Comparison of ENCODE assay signal across 14 mouse cellular contexts in the genomic region with DNA sequence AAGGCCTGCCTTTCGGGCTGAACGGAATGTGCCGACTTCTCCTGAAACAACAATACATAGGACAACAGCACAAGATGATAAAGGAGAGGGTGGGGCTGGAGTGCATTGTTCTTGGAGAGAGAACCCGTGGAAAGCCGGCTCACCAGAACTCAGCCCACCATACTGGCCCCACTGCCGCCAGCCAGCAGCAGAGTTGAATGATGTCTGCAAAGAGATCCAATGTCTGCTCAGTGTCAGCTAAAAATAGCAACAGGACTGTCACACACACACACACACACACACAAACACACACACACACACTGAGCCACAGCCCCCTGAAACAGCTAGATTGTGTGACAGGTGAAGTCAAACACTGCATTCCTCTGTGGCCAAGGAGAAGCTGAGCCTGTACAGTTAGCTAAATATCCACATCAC. TPM values are rescaled to one million over a fixed set of nuclear protein-coding genes. Genes with fewer than 3 reads are reported as not detected.
A peak's percentile ranks its signal among the peaks of the same experiment; 100 is the strongest.
DNase-seq lines count a peak whose midpoint lies in the region; ATAC-seq and TF ChIP-seq lines count a peak whose summit lies in the region.
"Had no signal": no experiment of that assay in that cellular context is flagged by ENCODE, and none has a peak within 500 bp of the region (broad histone marks: within the 10 kb centered on the region; RNA-seq: fewer than 3 reads in every experiment).

No protein-coding gene starts in this region.

- H3K9me3 ChIP-seq in kidney, embryonic 14.5 days (ENCODE audit: control insufficient read depth, low read length) = no peaks in the 10 kb centered on the region
- H3K9me3 ChIP-seq in ES-E14 (ENCODE audit: control insufficient read depth, insufficient read depth, low read depth, low read length) = no peaks in the 10 kb centered on the region
- no peaks in the 10 kb centered on the region for H3K9me3 ChIP-seq in embryonic facial prominence, embryonic 10.5 days
- no peaks in the 10 kb centered on the region for H3K9me3 ChIP-seq in intestine, embryonic 16.5 days (ENCODE audit: control insufficient read depth, low read length)
- H3K9me3 ChIP-seq: neural tube, embryonic 13.5 days had no signal

- no peak overlapping the region for H3K4me3 ChIP-seq in kidney, embryonic 14.5 days (ENCODE audit: low read length)
- H3K4me3 ChIP-seq in ES-E14 (ENCODE audit: insufficient read depth in 1 of 2, low read depth in 1 of 2, low read length in 2 of 2, poor library complexity in 1 of 2, severe bottlenecking in 1 of 2) = no peak overlapping the region
- no peak overlapping the region for H3K4me3 ChIP-seq in embryonic facial prominence, embryonic 10.5 days
- no peak overlapping the region for H3K4me3 ChIP-seq in intestine, embryonic 16.5 days (ENCODE audit: low read length)
- H3K4me3 ChIP-seq: neural tube, embryonic 13.5 days had no signal

- H3K27me3 ChIP-seq in kidney, embryonic 14.5 days (ENCODE audit: control insufficient read depth, insufficient read depth, low read length) = no peaks in the 10 kb centered on the region
- H3K27me3 ChIP-seq in embryonic facial prominence, embryonic 10.5 days (replicated peaks; ENCODE audit: low read depth, poor library complexity, severe bottlenecking) = no peaks in the 10 kb centered on the region
- H3K27me3 ChIP-seq in intestine, embryonic 16.5 days (replicated peaks; ENCODE audit: control insufficient read depth, insufficient read depth, low read length) = no peaks in the 10 kb centered on the region
- H3K27me3 ChIP-seq: neural tube, embryonic 13.5 days had no signal

- 19% methylated on average over 6 of the region's 6 CpGs for WGBS in kidney, embryonic 14.5 days
- WGBS in embryonic facial prominence, embryonic 10.5 days = 36% methylated on average over 6 of the region's 6 CpGs
- WGBS in intestine, embryonic 16.5 days = 7% methylated on average over 6 of the region's 6 CpGs

- in situ Hi-C loops in ES-E14 (cut with MboI; ENCODE audit: low sequenced_read_pairs in 2 of 2, unreplicated experiment in 2 of 2) = no loop called here

- H3K4me1 ChIP-seq in kidney, embryonic 14.5 days (ENCODE audit: control insufficient read depth, insufficient read depth, low read length) = no peaks in the 10 kb centered on the region
- H3K4me1 ChIP-seq in ES-E14 (ENCODE audit: control insufficient read depth in 2 of 2, insufficient read depth in 2 of 2, low read length in 2 of 2, poor library complexity in 1 of 2) = 0 out of 4 replicates have a peak, but pooled peaks cover 0 to 2% of the 10 kb centered on the region in 2 experiments
- no peaks in the 10 kb centered on the region for H3K4me1 ChIP-seq in embryonic facial prominence, embryonic 10.5 days
- H3K4me1 ChIP-seq in intestine, embryonic 16.5 days (ENCODE audit: control insufficient read depth, insufficient read depth, low read length) = peaks cover 15% of the 10 kb centered on the region

- H3K36me3 ChIP-seq in kidney, embryonic 14.5 days (ENCODE audit: control insufficient read depth, insufficient read depth, low read length) = no peaks in the 10 kb centered on the region
- H3K36me3 ChIP-seq in ES-E14 (ENCODE audit: control insufficient read depth, insufficient read depth, low read length, poor library complexity, severe bottlenecking) = no peaks in the 10 kb centered on the region
- no peaks in the 10 kb centered on the region for H3K36me3 ChIP-seq in embryonic facial prominence, embryonic 10.5 days (replicated peaks)
- H3K36me3 ChIP-seq in intestine, embryonic 16.5 days (ENCODE audit: control insufficient read depth, insufficient read depth, low read length) = no peaks in the 10 kb centered on the region
- H3K36me3 ChIP-seq: neural tube, embryonic 13.5 days had no signal

- peak; percentile 66; the same call in 1 of the 2 replicates for ATAC-seq in kidney, embryonic 14.5 days (ENCODE audit: low FRiP score, low TSS enrichment)
- peak; percentile 22; the same call in 1 of the 2 replicates for ATAC-seq in intestine, embryonic 16.5 days
- no peak for ATAC-seq in erythroid progenitor cell, adult 5-6 weeks (replicated peaks; ENCODE audit: low FRiP score, poor library complexity, severe bottlenecking)

- no peak overlapping the region for H3K27ac ChIP-seq in kidney, embryonic 14.5 days (ENCODE audit: low read depth, low read length)
- H3K27ac ChIP-seq in ES-E14 (ENCODE audit: insufficient read depth, low read depth, low read length, poor library complexity, severe bottlenecking) = peak overlapping the region; percentile 27; the same call in 1 of the 2 replicates
- no peak overlapping the region for H3K27ac ChIP-seq in embryonic facial prominence, embryonic 10.5 days (replicated peaks)
- H3K27ac ChIP-seq in intestine, embryonic 16.5 days (ENCODE audit: low read length) = peak overlapping the region; percentile 67; the same call in 1 of the 2 replicates
- H3K27ac ChIP-seq: macrophage; neural tube, embryonic 13.5 days had no signal

- H3K4me2 ChIP-seq in kidney, embryonic 14.5 days (replicated peaks; ENCODE audit: low read depth, low read length) = no peak overlapping the region
- no peak overlapping the region for H3K4me2 ChIP-seq in intestine, embryonic 16.5 days (ENCODE audit: low read depth, low read length)
- H3K4me2 ChIP-seq: neural tube, embryonic 13.5 days had no signal

- H3K9ac ChIP-seq in kidney, embryonic 14.5 days (ENCODE audit: low read depth, low read length) = no peak overlapping the region
- no peak overlapping the region for H3K9ac ChIP-seq in ES-E14 (ENCODE audit: insufficient read depth, low read depth, low read length, poor library complexity, severe bottlenecking)
- H3K9ac ChIP-seq in intestine, embryonic 16.5 days (ENCODE audit: low read depth, low read length) = no peak overlapping the region
- H3K9ac ChIP-seq: neural tube, embryonic 13.5 days had no signal

- no peak for DNase-seq in kidney, adult 11 months
- no peak for DNase-seq in ES-E14 (ENCODE audit: low read depth, low spot score)
- DNase-seq in embryonic facial prominence, embryonic 10.5 days (ENCODE audit: low spot score) = peak; percentile 18
- DNase-seq in spleen, postnatal 36 days (ENCODE audit: low spot score in 2 of 2) = no peak
- DNase-seq in right cerebral cortex, postnatal 25 days = no peak
- DNase-seq: cerebellum, adult 18-20 months; kidney, postnatal 25 days had no signal

TF ChIP-seq in ES-E14, 5 proteins besides CTCF, POLR2A, EP300 and RAD21:
- TF ChIP-seq HCFC1 (IDR thresholded peaks at IDR 0.05; ENCODE audit: borderline replicate concordance, insufficient read depth, low read length) (no peak), MAFK (IDR thresholded peaks at IDR 0.05; ENCODE audit: insufficient read depth, low read depth, low read length) (no peak), ZNF384 (IDR thresholded peaks at IDR 0.05; ENCODE audit: low read depth, low read length) (no peak), ZC3H11A (IDR thresholded peaks at IDR 0.05; ENCODE audit: borderline replicate concordance, low read depth, low read length) (no peak), CHD2 (IDR thresholded peaks at IDR 0.05; ENCODE audit: low read depth, low read length) (no peak)

RNA-seq across cellular contexts. Expression of gene Xcl1, which starts 58.9 kb away (rescaled TPM):
- not detected in 2 replicates for polyA plus RNA-seq in kidney, embryonic 14.5 days (2014; fragmentation: Nextera tagmentation; extraction: Ambion mirVana)
- total RNA-seq in ES-E14 (2012; rRNA removed) = not detected in 2 replicates
- not detected in 2 replicates for polyA plus RNA-seq in embryonic facial prominence, embryonic 10.5 days (2016; fragmentation: Nextera tagmentation; extraction: Ambion mirVana)
- polyA plus RNA-seq in intestine, embryonic 16.5 days (2015; fragmentation: Nextera tagmentation; extraction: Ambion mirVana) = 0.46 and 1.1 TPM in 2 replicates
- not detected in 2 replicates for total RNA-seq in erythroid progenitor cell, adult 5-6 weeks (2015; ENCODE audit: low replicate concordance)
- total RNA-seq in erythroid progenitor cell, adult 5-6 weeks (2017; ENCODE audit: low replicate concordance) = 1.0 TPM in 1 of 2 replicates, not detected in the other
- total RNA-seq: gastrocnemius, adult 18-20 months; left cerebral cortex, postnatal 36 days had no signal
- polyA plus RNA-seq: macrophage; neural tube, embryonic 13.5 days had no signal

Comparison
In these comparisons a context has a peak if more than half of its experiments do, and no peak if none do; other contexts are left out.
1. H3K27ac ChIP-seq: peak in ES-E14 (single experiment) and intestine, embryonic 16.5 days (single experiment); none in kidney, embryonic 14.5 days (single experiment) and embryonic facial prominence, embryonic 10.5 days (single experiment).